Mouse (Mus musculus) midbrain, embryonic 14.5 days (tissue): ENCODE measurements around the gene Nptxr. TPM values are rescaled to one million over a fixed set of nuclear protein-coding genes. Genes with fewer than 3 reads are reported as not detected.
A peak's percentile ranks its signal among the peaks of the same experiment; 100 is the strongest.

Source experiments
- ATAC-seq: fragments of 200-750 bp; cut with Nextera tagmentation; 2 replicates; pipeline ENCODE4 v1.8.0; 2017; ENCODE audit warnings: moderate number of reproducible peaks, moderate library complexity; ENCODE audit not compliant: low FRiP score, low TSS enrichment
- DNase-seq: peaks from one replicate; pipeline ENCODE4 v3.0.0-alpha.2; 2015
- H3K27ac ChIP-seq: fragments of 300-500 bp; sonication (generic); replicated peaks from 2 replicates; pipeline ENCODE4 v1.5.1; 2014; ENCODE audit warnings: mild to moderate bottlenecking, low read depth, low read length, moderate library complexity
- H3K27me3 ChIP-seq: fragments of 300-500 bp; sonication (generic); 2 replicates; pipeline ENCODE4 v1.6.1; 2014; ENCODE audit warnings: low read length, control low read depth, mixed read lengths; ENCODE audit not compliant: control insufficient read depth, insufficient read depth
- H3K36me3 ChIP-seq: fragments of 300-500 bp; sonication (generic); 2 replicates; pipeline ENCODE4 v1.6.1; 2014; ENCODE audit warnings: low read length, control low read depth; ENCODE audit not compliant: control insufficient read depth, insufficient read depth
- H3K4me1 ChIP-seq: fragments of 300-500 bp; sonication (generic); 2 replicates; pipeline ENCODE4 v1.6.1; 2014; ENCODE audit warnings: mild to moderate bottlenecking, antibody characterized with exemption, low read length, control low read depth; ENCODE audit not compliant: control insufficient read depth, insufficient read depth
- H3K4me2 ChIP-seq: fragments of 300-500 bp; sonication (generic); 2 replicates; pipeline ENCODE4 v1.6.1; 2014; ENCODE audit warnings: mild to moderate bottlenecking, low read length, moderate library complexity
- H3K4me3 ChIP-seq: fragments of 300-500 bp; sonication (generic); replicated peaks from 2 replicates; pipeline ENCODE4 v1.5.1; 2014; ENCODE audit warnings: low read depth, low read length
- H3K9ac ChIP-seq: fragments of 300-500 bp; sonication (generic); replicated peaks from 2 replicates; pipeline ENCODE4 v1.6.1; 2014; ENCODE audit warnings: mild to moderate bottlenecking, low read length, moderate library complexity
- H3K9me3 ChIP-seq: fragments of 300-500 bp; sonication (generic); 2 replicates; pipeline ENCODE4 v1.6.1; 2016; ENCODE audit warnings: low read length, control low read depth, mixed read lengths; ENCODE audit not compliant: control insufficient read depth
- WGBS: fragments of 180-500 bp; shearing (Covaris S2); extraction: QIAGEN DNeasy Blood & Tissue Kit; methylation state at CpG from one replicate; pipeline ENCODE4 v1.1.7; 2014; 5-methylcytosine and 5-hydroxymethylcytosine counted together
- polyA plus RNA-seq: library from polyadenylated mRNA; unstranded; fragments of >200 nt; fragmentation: Nextera tagmentation; extraction: Ambion mirVana; gene quantifications from 2 replicates; pipeline ENCODE4 v1.2.1, GENCODE M21; 2014

Gene Nptxr
- polyA plus RNA-seq, 1 experiment from 2014 or later, result 17.8 TPM

DNA sequence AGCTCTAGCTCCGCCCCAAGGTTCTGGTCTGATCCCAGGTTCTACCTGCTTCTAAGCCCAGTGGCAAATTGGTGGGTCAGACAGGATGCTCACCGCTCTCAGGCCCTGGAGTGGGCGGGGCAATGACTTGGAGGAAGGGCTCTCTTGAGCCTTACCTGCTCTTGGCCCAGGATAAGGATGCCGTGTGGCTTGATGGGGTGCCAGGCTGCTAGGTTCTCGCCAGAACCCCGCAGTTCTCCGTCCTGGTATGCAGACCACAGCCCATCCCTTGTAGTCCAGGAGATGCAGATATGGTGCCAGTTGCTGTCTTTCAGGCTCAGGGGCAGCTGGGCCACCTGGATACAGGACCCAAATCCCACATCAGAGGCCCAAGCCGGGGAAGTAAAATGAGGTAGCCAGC, 14.5 kb downstream of the Nptxr start:
- no peak overlapping the region for H3K9ac ChIP-seq
- peaks cover 7% of the 10 kb centered on the region; the same call in 1 of the 2 replicates for H3K36me3 ChIP-seq
- H3K4me2 ChIP-seq, result no peak overlapping the region
- no peak overlapping the region for H3K27ac ChIP-seq
- no peaks in the 10 kb centered on the region for H3K9me3 ChIP-seq
- no peak overlapping the region for H3K4me3 ChIP-seq
- peaks cover 14% of the 10 kb centered on the region for H3K4me1 ChIP-seq
- 64% methylated on average over 8 of the region's 8 CpGs for WGBS
- ATAC-seq (no peak), DNase-seq (no peak)
- no peaks in the 10 kb centered on the region for H3K27me3 ChIP-seq

DNA sequence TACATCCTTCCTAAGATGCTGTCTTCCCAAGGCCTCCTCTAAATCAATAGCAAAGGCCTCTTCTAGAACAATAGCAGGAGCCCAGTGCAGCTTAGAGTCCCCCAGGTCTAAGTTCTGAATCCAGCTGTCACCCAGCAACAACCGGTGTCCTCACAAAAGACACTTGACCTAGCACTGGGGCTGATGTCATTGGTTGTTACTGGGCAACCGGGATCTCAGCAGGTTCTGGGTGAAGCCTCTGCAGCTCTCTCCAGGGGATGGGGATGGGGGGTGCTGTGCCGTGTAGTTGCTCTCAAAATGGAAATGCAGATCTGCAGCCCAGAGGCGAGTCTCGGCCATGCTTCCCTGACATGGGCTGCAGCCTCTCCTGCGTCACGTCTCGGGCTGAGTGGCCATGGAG, 16.8 kb downstream of the Nptxr start:
- 28% methylated on average over 8 of the region's 8 CpGs for WGBS
- Histone ChIP-seq H3K4me3 (no peak overlapping the region), H3K4me2 (no peak overlapping the region), H3K9ac (no peak overlapping the region; the same call in 1 of the 2 replicates), H3K36me3 (peaks cover 7% of the 10 kb centered on the region; the same call in 1 of the 2 replicates), H3K27me3 (no peaks in the 10 kb centered on the region), H3K4me1 (peaks cover 14% of the 10 kb centered on the region), H3K9me3 (no peaks in the 10 kb centered on the region), H3K27ac (peak overlapping the region; percentile 49; the same call in 1 of the 2 replicates)
- no peak for ATAC-seq
- peak; percentile 41 for DNase-seq

DNA sequence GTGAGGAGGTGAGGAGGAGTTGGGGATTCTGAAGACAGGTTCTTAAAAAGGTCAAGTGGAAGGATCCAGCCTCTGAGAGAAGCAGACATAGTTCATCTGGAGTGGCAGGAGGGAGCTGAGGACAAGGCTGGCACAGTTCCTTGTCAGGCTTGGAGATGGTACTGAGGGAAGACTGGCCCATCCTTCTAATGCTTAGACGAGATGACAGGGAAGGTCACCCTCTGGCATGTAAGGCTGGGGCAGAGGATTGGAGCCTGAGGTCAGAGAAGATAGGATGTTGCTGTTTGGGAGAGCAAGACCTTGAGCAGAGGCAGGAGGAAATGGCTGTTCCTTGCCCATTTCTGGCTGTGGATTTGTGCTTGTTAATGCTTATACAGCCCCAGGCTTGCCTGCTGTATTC, 19.5 kb downstream of the Nptxr start:
- WGBS, result 67% methylated on average over 1 of the region's 1 CpGs
- peaks cover 5% of the 10 kb centered on the region; the same call in 1 of the 2 replicates for H3K36me3 ChIP-seq

DNA sequence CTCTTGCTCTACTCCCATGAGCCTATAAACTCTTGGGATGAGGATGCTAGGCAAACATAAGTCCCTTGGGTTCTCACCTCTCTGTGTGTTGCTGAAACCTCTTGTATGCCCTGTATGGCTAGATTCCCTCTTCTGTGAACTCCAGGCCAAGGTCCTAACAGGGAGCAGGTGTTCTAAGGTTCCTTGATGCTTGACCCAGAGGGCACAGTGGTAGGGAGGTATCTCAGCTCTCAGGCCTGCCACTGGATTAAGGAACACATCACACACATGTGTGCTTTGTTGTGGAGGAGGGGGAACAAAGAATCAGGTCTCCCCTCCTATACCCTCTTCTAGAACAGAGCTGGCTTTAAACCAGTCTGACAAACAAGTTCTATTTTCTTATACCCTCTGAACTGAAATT, 26.8 kb downstream of the Nptxr start, which contains the start of gene Dnal4:
TSS of gene Dnal4 (minus strand) at position 101 of the 400 bp plus-strand sequence.
- no peak for ATAC-seq
- Histone ChIP-seq H3K9me3 (no peaks in the 10 kb centered on the region), H3K27me3 (no peaks in the 10 kb centered on the region), H3K27ac (no peak within 1 kb of the TSS), H3K4me3 (no peak within 1 kb of the TSS), H3K9ac (no peak within 1 kb of the TSS), H3K4me2 (no peak within 1 kb of the TSS), H3K36me3 (no peaks in the 10 kb centered on the region), H3K4me1 (peaks cover 13% of the 10 kb centered on the region)
- DNase-seq, result no peak

More for the DNA sequence above, 19.5 kb downstream of the Nptxr start:
- no peak overlapping the region for H3K9ac ChIP-seq
- no peak overlapping the region for H3K4me2 ChIP-seq
- no peaks in the 10 kb centered on the region for H3K9me3 ChIP-seq
- no peaks in the 10 kb centered on the region for H3K27me3 ChIP-seq
- no peak overlapping the region for H3K27ac ChIP-seq
- DNase-seq, result no peak
- H3K4me1 ChIP-seq, result peaks cover 14% of the 10 kb centered on the region
- H3K4me3 ChIP-seq, result no peak overlapping the region
- no peak for ATAC-seq

DNA sequence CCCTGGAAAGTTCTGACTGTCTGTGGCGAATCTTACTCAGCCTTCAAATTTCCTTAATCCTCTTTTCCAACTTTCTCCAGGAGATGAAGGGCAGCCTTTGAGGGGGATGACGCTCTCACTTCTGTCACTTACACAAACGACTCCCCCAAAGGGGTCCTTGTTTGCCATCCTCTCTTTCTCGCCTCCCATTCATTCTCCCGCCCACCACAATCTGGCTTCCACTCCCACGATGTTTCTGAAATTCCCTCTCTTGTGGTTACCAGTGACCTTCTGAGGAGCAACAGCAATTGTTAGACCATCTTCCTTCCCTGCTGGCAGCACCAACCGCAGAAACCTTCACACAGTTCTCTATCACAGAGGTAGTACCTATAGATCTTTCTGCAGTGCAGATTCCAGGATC, 28.9 kb downstream of the Nptxr start:
- H3K4me3 ChIP-seq, result no peak overlapping the region
- peaks cover 13% of the 10 kb centered on the region for H3K4me1 ChIP-seq
- H3K27me3 ChIP-seq, result no peaks in the 10 kb centered on the region
- no peak overlapping the region for H3K4me2 ChIP-seq
- DNase-seq (no peak), ATAC-seq (no peak)
- no peak overlapping the region for H3K9ac ChIP-seq
- H3K9me3 ChIP-seq, result no peaks in the 10 kb centered on the region
- no peaks in the 10 kb centered on the region for H3K36me3 ChIP-seq
- WGBS, result 63% methylated on average over 7 of the region's 7 CpGs
- H3K27ac ChIP-seq, result no peak overlapping the region

DNA sequence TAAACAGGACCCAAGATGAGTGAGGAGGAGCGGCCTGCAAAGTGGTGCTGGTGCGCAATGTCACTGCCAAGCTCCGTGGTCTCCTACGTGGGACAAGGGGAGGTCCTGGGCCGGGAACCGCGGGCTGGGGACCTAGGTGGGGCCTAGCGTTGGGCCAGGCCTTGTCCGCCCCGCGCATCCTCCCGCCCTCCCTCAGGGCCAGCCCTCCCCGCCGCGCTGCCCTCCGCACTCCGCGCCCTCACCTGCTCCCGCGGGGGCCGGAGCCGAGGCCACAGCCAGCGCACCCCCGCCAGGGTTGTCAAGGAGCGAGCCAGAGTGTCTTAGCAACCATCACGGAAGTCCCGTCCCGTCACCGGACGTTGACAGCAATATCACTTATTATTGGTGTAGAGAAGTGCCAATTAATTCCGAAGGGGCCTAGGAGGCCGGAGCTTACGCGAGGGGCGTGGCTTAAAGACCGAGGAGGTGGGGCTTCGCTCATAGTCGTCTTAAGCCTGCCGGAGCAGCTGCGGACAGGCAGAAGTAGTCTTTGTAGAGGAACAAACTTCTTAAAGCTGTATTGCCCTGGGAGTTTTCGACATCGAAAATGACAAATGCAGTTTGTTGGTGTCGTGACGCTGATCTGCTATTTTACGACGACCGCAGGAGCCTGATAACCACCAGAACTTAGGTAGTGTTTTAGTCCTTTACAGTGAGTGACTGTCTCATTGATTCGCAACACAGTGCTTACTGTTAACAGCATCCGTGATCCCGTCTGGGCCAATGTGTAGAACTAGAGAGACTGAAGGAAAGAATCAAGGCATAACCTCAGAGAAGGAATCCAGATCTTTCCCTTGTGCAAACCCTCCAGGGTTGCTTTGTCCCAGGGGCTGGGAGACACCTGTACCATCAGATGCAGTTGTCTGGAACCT, 30.2 kb downstream of the Nptxr start:
- H3K36me3 ChIP-seq, result no peaks in the 10 kb centered on the region
- ATAC-seq (peak; percentile 97), DNase-seq (peak; percentile 99)
- H3K4me1 ChIP-seq, result peaks cover 13% of the 10 kb centered on the region
- under 1% methylated on average over 48 of the region's 50 CpGs for WGBS
- no peaks in the 10 kb centered on the region for H3K27me3 ChIP-seq
- no peaks in the 10 kb centered on the region for H3K9me3 ChIP-seq
- H3K4me2 ChIP-seq, result peak overlapping the region; percentile 67
- H3K27ac ChIP-seq, result peak overlapping the region; percentile 58
- peak overlapping the region; percentile 69 for H3K4me3 ChIP-seq
- H3K9ac ChIP-seq, result peak overlapping the region; percentile 85

DNA sequence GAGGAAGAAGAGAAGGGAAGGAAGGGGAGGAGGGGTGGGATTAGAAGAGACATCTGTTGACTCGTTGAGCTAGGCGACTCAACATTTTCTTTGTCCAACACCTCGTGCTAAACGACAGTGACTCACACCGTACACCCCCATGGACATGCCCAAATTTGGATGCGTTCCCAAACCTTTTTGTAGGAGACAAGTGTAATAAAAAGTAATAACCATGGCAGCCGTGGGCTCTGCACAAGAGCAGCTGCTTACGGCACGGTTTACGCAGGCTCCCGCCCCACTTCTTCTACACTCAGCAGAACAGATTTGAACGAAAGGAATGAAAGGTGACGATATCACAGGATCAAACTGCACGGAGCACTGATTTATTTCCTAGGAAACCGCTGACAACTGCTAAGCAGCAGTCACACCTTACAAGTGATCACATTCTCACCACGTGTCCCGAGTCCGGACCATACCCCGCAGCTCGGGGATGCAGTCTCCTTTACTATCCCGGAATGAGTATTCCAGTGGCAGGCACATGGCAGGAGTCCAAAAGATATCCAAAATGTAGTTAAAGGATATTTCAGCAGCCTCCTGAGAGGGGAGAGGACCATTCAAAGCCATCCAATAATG, 33.8 kb downstream of the Nptxr start:
- Histone ChIP-seq H3K9ac (no peak overlapping the region), H3K27me3 (no peaks in the 10 kb centered on the region), H3K36me3 (no peaks in the 10 kb centered on the region), H3K9me3 (no peaks in the 10 kb centered on the region), H3K27ac (no peak overlapping the region), H3K4me2 (no peak overlapping the region), H3K4me1 (peaks cover 13% of the 10 kb centered on the region), H3K4me3 (no peak overlapping the region)
- no peak for DNase-seq
- 73% methylated on average over 21 of the region's 21 CpGs for WGBS
- no peak for ATAC-seq

DNA sequence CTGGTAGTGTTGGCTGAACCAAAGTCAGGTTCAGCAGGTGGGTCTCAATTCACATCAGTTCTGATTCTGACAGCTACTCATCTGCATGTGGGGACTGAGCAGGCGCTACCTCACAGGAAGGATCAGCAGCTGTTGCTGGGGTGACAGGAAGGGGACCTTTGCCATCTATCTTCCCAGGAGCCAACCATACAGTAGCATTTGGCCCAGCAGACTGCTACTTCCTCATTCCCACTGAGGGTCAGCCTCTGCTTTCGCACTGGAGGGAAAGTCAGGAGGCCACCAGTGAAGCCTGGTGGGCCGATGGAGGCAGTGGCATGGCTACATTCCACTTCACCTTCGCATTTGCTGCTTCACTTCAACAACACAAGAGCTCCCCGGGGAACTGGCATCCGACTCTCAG, 36.3 kb downstream of the Nptxr start:
- Histone ChIP-seq H3K4me2 (no peak overlapping the region), H3K9ac (no peak overlapping the region), H3K4me3 (no peak overlapping the region), H3K27ac (no peak overlapping the region), H3K4me1 (peaks cover 2% of the 10 kb centered on the region), H3K36me3 (peaks cover 12% of the 10 kb centered on the region), H3K9me3 (no peaks in the 10 kb centered on the region), H3K27me3 (no peaks in the 10 kb centered on the region)
- 61% methylated on average over 6 of the region's 6 CpGs for WGBS
- no peak for DNase-seq
- no peak for ATAC-seq
